Mouse (Mus musculus) right cerebral cortex, postnatal 25 days (tissue): ENCODE results near the gene Pinlyp.
A peak's percentile ranks its signal among the peaks of the same experiment; 100 is the strongest.

Source experiments
- DNase-seq: peaks from one replicate; pipeline ENCODE4 v3.0.0; 2022

The Pinlyp gene

DNA sequence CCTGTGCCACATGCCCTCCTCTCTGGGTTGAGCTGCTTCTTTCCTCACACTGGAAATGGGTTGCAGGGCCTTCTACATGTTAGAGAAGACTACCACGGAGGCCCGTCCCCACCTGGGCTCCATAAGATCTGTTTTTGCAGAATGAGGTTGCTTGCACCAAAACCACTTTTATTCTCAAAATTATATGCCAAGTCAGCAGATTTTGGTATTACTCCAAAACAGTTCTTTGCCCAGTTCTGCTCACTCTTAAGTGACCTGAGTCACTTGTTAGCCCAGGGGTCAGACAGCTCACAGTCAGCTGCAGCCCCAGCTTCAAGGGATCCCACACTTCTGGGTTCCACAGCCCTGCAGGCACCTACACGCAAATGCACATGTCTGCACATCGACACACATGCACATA, 15.5 kb upstream of the Pinlyp start:
- DNase-seq: no peak

DNA sequence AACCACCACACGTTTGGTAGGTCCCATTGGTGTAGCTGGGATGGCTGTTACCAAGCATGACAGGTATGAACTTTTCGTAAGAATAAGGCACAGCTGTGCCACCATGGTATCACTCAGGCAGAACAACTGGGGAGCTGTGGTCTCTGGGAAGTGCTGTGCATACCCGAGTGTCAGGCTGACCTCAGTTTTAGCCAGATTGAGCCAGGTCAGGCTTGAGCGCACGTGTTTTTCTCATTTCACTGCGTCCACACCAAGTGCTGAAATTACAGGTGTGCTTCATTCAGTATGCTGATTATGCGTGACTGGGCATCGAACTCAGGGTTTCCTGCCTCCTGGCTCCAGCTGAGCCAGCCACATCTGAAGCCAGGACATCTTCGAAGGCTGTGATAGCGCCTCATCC, 9.9 kb upstream of the Pinlyp start:
- DNase-seq: no peak

DNA sequence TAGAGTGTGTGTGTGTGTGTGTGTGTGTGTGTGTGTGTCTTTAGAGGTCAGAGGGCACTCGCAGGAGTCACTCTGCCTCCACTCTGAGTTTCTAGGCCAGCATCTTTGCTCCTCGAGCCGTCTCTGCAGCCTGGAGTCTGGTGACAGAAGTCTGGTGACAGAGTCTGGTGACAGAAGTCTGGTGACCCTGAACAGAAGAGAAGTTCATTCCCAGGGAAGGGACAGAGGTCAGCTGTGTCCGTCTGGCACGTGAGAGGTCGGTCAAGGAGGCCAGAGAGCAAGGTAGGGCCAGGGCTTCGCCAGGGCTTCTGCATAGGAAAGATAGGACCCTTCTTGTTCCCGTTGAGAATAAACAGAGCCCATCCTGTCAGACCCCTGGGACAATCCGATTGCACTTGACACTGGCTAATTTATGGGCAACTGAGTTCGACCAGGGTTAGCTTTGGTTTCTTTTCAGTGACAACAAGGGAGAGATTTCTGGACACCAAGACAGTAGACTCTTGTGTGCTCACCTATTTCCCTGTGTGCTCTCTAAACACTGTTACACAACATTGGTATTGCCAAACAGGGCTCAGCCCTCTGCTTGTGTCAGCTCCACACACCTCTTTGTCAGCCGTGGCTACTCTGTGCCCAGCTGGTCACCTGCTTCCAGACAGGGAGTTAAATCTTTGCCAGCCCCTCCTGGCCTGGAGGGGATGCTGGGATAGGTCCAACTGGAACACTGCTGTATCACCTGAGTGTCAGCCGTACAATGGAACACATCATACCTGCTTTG, 6.3 kb upstream of the Pinlyp start:
- DNase-seq: no peak

DNA sequence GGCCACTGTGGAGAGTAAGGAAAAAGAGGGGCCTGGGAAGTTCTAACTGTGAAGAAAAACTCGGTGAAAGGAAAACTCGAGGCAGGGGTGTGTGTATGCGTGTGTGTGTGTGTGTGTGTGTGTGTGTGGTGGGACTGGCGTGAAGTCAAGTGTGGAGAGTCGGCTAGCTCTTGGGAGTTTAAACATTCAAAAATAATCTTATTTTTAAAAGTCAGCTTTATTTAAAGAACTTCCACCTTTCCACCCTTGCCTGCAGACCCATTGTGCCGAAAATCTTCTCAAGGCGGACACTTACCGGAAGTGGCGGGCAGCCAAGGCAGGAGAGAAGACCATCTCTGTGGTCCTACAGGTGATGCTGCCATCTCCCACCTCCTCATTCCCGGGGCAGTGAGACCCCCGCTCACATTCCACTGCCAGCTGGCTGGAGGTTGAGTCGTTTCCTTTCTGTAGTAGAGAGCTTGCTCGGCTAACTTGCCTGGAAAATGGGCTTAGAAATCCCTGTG, 1.7 kb upstream of the Pinlyp start:
- no peak for DNase-seq

DNA sequence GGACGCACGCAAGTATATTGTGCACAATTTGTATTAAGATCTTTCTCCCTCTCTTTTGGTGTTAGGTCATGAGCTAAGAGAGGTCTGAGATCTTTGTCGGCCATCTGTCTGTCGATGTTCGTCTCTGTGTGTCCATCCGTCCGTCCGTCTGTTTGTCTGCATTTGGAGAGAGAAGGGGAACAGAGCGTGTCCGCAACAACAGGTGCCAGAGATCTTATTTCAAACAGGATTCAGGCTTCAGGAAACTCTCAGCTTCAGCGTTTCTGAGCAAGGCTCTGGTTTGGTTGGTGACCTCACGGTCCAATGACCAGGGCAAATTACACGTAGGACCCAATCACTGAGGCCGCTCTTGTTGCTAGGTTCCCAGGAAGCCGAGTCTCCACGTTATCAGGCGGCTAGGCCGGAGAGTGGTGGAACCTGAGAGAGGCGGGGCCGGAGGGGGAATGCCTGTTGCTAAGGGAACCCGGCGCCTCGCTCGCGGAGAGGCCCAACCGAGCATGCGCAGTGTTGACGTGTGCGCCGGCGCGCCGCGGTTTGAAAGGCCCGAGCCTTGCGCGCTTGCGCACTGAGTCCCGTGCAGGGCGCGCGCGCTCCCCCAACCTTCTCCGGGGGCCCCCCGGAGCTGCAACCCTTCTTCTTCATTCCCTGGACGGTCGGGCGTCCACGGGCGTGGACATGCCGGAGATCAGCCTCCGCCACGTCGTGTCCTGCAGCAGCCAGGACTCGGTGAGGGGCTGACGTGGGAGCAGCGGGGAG, 894 bp upstream of the Pinlyp start:
- peak; percentile 99 for DNase-seq

DNA sequence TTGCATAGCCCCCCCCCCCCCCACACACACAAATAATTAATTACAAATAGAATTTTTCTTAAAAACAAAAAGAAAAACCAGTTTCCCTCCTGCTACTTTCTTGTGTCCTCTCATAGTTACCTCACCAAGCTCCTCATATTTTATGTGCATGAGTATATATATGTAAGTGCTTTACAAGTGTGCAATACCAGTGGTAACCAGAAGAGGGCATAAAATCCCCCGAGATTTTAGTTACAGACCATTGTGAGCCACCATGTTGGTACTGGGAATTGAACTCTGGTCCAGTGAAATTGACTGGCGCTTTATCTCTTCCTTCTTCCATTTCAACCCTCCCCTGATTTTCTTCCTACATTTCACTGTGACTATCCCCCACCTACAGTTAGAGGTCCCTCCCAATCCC, 1.4 kb downstream of the Pinlyp start:
- DNase-seq: no peak

DNA sequence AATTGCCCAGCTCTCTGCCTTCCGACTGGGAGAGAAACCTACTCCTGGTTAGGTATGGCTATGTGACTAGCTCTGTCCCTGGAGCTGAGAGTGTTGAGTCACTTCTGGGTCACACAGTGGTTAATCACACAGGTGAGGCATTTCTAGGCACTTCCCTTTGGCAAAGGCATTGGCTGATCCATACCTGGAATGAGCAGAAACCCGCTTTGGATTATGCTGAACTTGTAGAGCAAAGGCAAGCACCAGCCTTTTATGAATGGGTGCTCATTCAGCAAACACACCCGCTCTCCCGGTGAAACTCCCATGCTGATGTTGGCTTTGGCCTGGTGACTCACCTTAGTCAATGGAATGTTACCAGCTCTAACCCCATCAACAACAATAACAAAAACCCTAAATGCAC, 6.2 kb downstream of the Pinlyp start:
- no peak for DNase-seq

DNA sequence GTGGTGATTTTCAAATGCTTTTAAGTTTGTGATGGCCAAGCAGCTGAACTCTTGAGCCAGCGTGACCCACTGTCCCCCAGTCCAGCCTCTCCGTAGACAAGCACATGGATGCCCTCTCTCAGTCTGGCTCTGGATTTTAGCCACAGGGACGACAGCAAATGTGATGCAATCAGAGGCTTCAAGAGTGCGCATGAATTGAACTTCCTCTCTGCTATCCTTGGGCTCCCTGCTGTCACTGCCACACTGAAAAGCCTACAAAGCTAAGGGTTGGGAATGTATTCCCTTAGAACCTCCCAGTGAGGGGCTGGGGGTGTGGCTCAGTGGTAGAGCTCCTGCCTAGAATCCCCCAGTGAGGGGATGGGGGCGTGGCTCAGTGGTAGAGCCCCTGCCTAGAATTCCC, 7.2 kb downstream of the Pinlyp start:
- DNase-seq: no peak

DNA sequence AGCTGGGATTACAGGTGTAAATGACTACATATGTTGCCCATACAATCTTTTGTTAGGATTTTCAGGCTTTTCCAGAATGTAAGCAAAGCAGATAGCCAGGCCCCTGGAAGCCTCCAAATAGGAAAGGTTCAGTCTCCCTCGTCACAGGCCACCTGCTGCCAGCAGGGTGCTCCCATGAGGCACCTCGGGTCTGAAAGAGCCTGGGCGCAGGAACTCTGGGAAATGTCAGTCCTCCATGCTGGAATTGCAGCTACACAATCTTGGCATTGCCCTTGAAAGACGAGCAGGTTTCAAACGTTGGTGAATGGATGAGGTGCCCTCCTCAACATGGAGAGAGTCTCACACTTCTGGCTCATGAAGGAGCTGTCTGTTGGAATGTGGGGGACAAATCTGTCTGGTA, 7.8 kb downstream of the Pinlyp start:
- peak; percentile 45 for DNase-seq

DNA sequence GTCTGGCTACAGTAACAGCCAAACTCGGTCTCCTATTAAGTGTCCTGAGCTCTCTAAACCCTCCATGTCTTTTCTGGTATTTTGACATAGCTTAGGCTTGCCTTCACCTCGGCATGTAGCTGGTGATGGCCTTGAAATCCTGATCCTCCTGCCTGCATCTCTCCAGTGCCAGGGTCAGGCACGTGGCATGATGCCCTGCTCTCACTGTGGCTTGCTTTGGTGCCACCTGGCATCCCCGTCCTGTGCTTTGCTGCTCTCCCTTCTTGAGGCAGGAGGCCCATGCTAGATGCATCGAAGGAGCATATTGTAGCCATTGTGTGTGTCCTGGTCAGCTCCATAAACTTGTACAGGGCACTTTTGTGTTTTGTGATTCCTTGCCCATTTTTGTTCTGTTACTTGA, 8.3 kb downstream of the Pinlyp start:
- DNase-seq: no peak

DNA sequence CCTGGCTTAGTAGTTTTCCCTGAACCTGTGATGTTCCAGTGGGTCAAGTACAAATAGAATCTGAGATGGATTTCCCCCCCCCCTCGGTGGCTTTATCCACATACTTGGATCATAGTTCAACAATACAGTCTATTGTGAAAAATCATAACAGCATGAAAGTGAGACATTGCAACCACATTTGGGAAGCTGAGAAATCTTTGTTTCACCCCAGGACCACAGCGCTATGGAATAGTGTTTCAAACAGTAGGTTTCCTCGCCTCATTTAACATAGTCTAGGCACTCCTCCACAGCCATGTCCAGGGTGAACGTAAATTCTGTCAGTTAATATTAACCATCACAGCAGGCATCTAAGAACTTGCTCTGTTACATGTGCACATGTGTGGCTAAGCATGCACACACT, 8.8 kb downstream of the Pinlyp start:
- DNase-seq: no peak

DNA sequence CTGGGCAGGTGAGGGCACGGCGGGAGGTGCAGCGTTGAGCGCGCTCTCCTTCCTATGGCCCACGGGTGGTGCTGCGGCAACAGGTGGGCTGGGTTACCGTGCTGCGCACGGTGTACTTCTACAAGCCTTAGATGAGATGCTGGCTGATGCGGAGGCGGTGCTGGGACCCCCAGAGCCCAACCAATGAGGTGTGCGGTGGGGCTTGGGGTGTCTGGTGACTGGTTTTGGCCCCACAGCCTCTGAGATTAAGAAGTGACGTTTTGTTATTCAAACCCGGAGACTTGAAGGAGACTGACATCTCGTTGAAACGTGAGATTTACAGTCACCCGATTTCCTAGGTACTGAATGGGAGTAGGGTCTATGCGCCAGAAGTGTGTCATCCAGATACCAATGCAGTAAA, 11.6 kb downstream of the Pinlyp start:
- DNase-seq: no peak

DNA sequence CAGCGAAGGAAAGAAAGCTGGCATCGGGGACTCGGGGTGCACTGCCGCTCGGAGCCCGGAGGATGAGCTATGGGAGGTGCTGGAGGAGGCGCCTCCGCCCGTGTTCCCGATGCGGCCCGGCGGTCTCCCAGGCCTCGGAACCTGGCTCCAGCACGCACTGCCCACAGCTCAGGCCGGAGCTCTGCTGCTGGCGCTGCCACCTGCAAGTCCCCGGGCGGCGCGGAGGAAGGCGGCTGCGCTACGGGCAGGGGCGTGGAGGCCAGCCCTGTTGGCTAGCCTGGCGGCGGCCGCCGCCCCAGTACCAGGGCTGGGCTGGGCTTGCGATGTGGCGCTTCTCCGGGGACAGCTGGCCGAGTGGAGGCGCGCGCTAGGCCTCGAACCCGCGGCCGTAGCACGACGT, 12.1 kb downstream of the Pinlyp start:
- DNase-seq: no peak

DNA sequence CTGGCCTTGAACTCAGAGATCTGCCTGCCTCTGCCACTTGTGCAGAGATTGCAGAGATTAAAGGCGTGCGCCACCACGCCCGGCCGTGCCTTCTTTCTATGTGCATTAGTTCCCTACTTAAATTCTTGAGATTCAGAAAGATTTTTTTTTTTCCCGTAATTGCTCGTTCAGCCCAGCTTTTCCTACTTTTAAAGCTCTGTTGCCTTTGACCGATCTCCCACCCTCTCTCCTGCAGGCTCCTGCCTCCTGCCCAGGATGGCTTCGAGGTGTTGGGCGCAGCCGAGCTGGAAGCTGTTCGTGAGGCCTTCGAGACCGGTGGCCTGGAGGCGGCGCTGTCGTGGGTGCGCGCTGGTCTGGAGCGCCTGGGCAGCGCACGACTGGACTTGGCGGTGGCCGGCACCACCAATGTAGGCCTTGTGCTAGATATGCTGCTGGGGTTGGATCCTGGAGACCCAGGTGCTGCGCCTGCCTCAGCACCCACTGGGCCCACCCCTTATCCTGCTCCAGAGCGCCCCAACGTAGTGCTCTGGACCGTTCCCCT, 12.8 kb downstream of the Pinlyp start:
- DNase-seq: no peak

DNA sequence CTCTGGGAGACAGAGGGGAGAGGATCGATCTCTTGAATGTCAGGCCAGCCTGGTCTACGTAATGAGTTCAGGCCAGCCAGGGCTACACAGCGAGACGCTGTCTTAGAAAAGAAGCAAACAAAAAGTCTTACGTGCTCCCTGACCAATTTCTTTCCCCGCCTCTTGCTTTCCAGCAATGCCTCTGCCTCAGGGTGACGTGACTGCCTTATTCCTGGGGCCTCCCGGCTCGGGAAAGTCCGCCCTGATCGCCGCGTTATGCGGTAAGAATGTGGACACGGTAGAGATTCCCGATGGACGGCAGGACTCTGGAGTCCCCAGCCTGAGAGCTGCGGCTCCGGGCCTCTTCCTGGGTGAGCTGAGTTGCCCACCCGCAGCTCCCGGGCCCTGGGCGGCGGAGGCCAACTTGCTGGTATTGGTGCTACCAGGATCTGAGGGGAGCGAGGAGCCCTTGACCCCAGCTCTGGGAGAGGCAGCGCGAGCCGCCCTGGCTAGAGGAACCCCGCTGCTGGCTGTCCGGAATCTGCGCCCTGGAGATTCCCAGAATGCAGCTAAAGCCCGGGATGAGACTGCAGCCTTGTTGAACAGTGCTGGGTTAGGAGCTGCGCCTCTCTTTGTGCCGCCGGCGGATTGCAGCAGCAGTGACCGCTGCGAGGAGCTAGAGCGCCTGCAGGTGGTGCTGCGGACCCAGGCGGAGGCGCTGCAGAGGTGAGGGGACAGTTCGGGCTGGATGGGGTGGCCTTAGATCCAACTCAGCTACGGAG, 14.5 kb downstream of the Pinlyp start:
- peak; percentile 82 for DNase-seq

DNA sequence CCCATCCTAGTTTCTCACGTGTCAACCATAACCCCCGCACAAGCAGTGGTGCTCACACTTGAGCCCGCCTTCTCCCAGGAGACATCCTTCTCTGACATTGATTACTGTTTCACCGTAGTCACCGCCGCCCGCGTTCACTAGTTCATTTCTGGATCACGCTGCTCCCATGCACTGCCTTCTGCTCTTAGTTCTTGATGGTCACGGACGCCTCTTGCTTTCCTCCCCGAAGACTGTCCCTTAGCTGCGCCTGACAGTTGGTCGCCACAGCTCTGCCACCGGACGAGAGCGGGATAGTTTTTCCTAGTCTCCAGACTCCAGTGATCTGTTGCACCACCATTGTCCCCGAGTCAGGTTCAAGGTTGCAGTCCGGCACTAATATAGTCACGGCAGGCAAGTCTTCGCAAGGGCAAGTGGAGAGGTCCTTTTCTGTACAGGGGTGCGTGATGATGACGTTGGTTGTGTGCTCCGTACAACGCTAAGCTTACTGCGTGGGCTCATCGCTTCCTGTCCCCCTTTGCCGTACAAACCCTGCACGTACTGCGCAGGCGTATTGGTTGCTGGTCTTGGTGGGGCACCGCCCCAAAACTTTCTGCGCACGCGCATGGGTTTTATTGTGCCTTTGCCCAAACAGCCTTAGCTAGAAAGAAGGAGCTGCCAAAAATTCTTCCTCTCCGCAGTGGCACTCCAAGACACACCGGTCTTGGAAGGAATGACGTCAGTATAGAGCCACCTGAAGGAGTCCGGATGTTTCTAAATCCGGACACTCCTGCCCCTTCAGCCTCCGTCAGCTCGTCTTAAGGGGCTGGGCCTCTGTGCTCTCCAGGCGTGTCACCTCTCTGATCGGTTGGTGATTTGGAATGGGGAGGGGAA, 15.6 kb downstream of the Pinlyp start, which contains the start of gene Irgq:
Gene Irgq (plus strand): TSS at position 628 of the 870 bp plus-strand sequence.
- DNase-seq: peak; percentile 99

DNA sequence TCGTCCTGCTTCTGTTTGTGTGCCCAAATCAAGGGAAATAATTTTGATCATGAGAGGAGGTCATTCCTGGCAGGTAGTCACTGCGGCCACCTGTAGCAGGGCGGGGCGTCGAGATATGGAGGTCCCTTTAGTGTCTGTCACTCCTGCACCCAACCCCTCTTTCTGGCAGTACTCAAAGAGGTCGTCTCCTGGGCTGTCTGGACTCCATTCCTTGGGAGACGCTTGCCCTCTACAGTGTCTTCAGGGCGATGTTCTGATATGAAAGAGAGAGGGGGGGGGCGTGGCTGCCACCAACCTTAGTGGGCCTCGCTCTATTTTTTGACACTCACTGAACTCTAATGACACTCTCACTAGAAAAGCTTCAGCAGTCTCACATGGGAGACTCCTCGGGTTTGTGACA, 16.3 kb downstream of the Pinlyp start:
- no peak for DNase-seq

DNA sequence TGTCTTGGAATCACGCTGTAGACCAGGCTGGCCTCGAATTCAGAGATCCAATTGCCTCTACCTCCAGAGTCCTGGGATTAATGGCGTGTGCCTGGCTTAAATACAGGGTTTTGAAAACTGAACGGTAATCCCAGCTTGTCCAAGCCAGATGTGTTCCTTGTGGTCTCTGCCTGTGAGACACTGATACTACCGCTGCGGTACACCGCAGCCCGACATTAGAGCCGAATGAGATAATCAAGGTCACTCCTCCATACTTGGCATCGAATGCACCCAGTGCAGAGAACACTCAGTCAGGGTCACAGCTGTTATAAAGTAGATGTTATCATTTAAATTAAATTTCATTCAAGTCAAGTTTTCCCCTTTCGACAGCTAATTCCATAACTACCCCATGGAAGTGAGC, 17.1 kb downstream of the Pinlyp start:
- no peak for DNase-seq

DNA sequence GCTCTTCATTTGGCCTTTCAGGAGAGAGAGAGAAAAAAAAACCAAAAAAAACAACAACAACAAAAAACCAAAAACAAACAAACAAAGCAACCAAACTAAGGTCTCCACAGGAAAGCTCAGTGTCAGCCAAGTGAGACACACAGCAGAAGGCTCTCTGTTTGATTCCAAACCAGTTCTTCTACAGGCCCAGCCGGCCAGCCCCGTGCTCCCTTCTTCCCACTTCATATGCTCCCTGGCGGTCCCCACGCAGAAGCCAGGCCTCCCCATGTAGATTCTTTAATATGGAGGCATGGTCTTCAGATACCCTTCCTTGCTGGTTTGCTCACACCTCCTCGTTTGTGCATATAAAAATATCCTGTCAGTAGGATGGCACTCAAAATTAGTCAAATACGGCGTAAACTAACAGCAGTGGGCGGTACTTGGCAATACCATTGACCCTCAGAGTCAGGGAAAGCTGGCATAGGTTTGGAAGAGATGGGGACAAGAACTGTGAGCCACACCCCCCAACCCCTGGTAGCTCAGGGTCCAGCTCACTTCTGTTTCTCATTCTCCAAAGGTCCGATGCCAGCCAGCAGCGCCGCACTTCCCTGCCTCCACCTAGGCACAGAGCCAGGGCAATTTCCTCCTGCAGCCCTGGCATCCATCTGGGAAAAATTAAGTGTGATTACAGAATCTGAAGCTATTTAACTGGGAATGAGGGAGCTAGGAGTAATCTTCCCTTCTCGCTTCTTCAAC, 20.1 kb downstream of the Pinlyp start:
- no peak for DNase-seq

DNA sequence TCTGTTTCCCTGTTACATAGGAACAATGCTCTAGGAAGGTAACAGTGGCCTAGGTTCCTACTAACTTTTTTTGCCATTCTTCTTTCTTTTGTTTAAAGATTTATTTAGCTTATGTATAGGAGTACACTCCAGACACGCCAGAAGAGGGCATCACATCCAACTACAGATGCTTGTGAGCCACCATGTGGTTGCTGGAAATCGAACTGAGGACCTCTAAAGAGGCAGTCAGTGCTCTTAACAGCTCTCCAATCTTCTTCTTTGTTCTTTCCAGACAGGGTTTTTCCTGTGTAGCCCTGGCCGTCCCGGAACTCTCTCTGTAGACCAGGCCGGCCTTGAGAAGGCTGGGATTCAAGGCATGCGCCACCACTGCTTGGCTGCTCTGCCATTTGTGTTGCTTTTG, 20.9 kb downstream of the Pinlyp start:
- DNase-seq: no peak

DNA sequence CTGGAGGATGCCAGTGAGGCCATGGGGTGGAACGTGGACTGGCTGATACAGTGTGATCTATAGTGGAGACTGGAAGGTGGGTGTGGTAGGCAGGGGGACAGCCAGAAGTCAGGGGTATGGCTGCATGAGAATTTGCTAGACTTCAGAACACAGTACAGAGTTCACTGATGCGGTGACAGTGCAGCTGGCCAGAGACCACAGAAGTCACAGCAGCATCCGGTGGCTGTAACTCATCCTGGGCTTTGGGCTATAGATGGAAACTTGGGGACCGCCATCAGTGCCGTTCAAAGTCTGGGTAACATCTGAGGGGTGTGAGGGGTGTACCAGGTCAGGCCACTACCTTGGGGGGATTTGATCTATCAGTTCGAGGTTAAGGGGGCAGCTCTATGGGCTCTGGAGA, 22.2 kb downstream of the Pinlyp start:
- no peak for DNase-seq

DNA sequence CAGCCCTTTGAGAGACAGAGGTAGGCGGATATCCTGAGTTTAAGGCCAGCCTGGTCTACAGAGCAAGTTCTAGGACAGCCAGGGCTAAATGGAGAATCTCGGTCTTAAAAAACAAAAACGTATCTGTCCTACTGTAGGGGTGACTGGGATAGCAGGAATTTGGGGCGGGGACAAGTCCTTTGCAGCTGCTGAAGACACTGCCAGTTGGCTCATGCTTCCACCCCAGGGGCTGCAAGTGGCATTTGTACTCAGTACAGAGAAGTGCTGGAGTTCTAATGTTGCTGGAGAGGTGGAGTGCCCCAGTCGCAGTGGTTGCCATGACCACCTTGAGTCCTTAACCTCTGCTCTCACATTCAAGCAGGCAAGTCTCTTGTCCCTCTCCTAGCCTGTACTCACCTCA, 23.1 kb downstream of the Pinlyp start:
- no peak for DNase-seq
